In the genomic region with DNA sequence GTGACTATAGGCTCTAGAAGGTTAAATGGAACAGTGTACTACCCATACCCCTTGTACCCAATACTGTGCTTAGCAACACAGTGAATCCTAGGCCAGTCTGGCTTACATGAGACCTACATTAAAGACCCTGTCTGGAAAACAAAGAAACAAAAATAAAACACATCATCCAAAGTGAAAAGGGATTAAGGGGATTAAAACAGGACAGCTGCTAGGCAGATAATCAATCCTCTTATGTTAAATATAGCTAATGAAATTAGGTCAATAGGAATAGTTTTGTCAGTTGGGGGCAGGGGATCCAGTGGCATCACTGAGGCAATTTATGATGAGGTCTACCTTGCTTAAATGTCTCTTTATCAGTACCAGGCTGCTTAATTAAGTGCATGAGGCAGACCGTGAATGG, we compare ENCODE assay signal across 8 mouse cellular contexts. TPM values are rescaled to one million over a fixed set of nuclear protein-coding genes. Genes with fewer than 3 reads are reported as not detected.
DNase-seq lines count a peak whose midpoint lies in the region; ATAC-seq and TF ChIP-seq lines count a peak whose summit lies in the region.

A gene (plus strand): TSS at position 322 of the 400 bp plus-strand sequence.

- H3K4me3 ChIP-seq in G1E (ENCODE audit: low read depth, low read length), result no peak within 1 kb of the TSS
- H3K4me3 ChIP-seq in forebrain, embryonic 16.5 days (replicated peaks; ENCODE audit: low read length), result no peak within 1 kb of the TSS

- H3K27ac ChIP-seq in forebrain, embryonic 16.5 days (ENCODE audit: low read length), result no peak within 1 kb of the TSS

- WGBS in forebrain, embryonic 16.5 days, result 53% methylated on average over 1 of the region's 1 CpGs

- no peaks in the 10 kb centered on the region for H3K27me3 ChIP-seq in G1E (ENCODE audit: insufficient read depth, low read length)
- H3K27me3 ChIP-seq in forebrain, embryonic 16.5 days (replicated peaks; ENCODE audit: control insufficient read depth, insufficient read depth, low read length), result no peaks in the 10 kb centered on the region

- no peak for TF ChIP-seq CTCF in G1E (IDR thresholded peaks at IDR 0.05; ENCODE audit: low read depth, low read length)

- DNase-seq in heart, adult 18-20 months, result no peak
- no peak for DNase-seq in heart, adult 9 months (ENCODE audit: low spot score in 2 of 2)
- DNase-seq in G1E (ENCODE audit: low spot score) (no peak), adipocyte (ENCODE audit: low spot score) (no peak)
- DNase-seq in left cerebral cortex, postnatal 14 days (ENCODE audit: low spot score in 2 of 2), result no peak
- no peak for DNase-seq in T-cell, adult 2 months (ENCODE audit: low spot score)
- no peak for DNase-seq in right cerebral cortex, postnatal 4 days

- no peak for ATAC-seq in G1E (ENCODE audit: extremely low read depth, insufficient number of reproducible peaks, low FRiP score, poor library complexity, severe bottlenecking)
- ATAC-seq in forebrain, embryonic 16.5 days, result no peak

- H3K4me2 ChIP-seq in forebrain, embryonic 16.5 days (ENCODE audit: low read length), result no peak within 1 kb of the TSS

- H3K4me1 ChIP-seq in G1E (ENCODE audit: insufficient read depth, low read depth, low read length), result no peaks in the 10 kb centered on the region
- H3K4me1 ChIP-seq in forebrain, embryonic 16.5 days (replicated peaks; ENCODE audit: control insufficient read depth, insufficient read depth, low read length), result no peaks in the 10 kb centered on the region

- no peaks in the 10 kb centered on the region for H3K9me3 ChIP-seq in G1E (replicated peaks)
- H3K9me3 ChIP-seq in forebrain, embryonic 16.5 days (ENCODE audit: control insufficient read depth, low read length), result no peaks in the 10 kb centered on the region

- no peaks in the 10 kb centered on the region for H3K36me3 ChIP-seq in G1E (replicated peaks)
- no peaks in the 10 kb centered on the region for H3K36me3 ChIP-seq in forebrain, embryonic 16.5 days (ENCODE audit: control insufficient read depth, insufficient read depth)

- no peak within 1 kb of the TSS for H3K9ac ChIP-seq in forebrain, embryonic 16.5 days (replicated peaks; ENCODE audit: low read depth, low read length)

- intact Hi-C loops in left cerebral cortex, postnatal 14 days (cut with DNase I), result no loop called here

RNA-seq across cellular contexts. Expression of the gene that starts here (rescaled TPM):
- 10 to 100 TPM; 10.3 to 11.2 TPM for total RNA-seq in heart, adult 18-20 months (2021)
- total RNA-seq in G1E (2014; fragmentation: Nextera tagmentation) (36.4 and 47.1 TPM in 2 replicates), G1E (2017) (30.4 and 36.2 TPM in 2 replicates)
- 1.4 and 2.6 TPM in 2 replicates for polyA plus RNA-seq in G1E (2012)
- 18.3 and 20.5 TPM in 2 replicates for polyA plus RNA-seq in forebrain, embryonic 16.5 days (2015; fragmentation: Nextera tagmentation; extraction: Ambion mirVana)
- 10 to 100 TPM; 20.6 to 21.1 TPM for total RNA-seq in left cerebral cortex, postnatal 14 days (2021)
